In the genomic region with DNA sequence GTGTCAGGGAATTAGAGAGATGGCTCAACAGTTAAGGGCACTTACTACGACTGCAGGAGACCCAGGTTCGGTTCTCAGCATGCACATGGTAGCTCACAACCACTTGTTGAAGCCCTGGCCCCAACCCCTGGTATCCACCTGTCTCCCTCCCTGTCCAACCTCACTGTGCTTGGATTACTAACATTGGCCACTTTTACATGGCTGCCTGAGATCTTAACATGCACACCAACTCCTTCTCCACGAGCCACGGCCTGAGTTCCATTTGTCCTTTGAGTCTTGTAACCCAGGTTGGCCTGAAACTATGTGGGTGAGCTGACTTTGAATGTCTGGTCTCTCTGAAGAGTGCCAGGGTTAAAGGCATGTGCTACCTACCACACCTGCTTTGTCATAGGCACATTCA, we compare ENCODE assay signal across 19 mouse cellular contexts. TPM values are rescaled to one million over a fixed set of nuclear protein-coding genes. Genes with fewer than 3 reads are reported as not detected.
DNase-seq lines count a peak whose midpoint lies in the region; TF ChIP-seq lines count a peak whose summit lies in the region.
"Had no signal": no experiment of that assay in that cellular context is flagged by ENCODE, and none has a peak within 500 bp of the region (broad histone marks: within the 10 kb centered on the region; RNA-seq: fewer than 3 reads in every experiment).

No protein-coding gene starts in this region.

- H3K27me3 ChIP-seq in small intestine, adult 2 months (ENCODE audit: control insufficient read depth, insufficient read depth, low read length), result no peaks in the 10 kb centered on the region
- H3K27me3 ChIP-seq in embryonic facial prominence, embryonic 10.5 days (replicated peaks; ENCODE audit: low read depth, poor library complexity, severe bottlenecking), result no peaks in the 10 kb centered on the region
- H3K27me3 ChIP-seq: forebrain, embryonic 12.5 days; heart, embryonic 12.5 days; hindbrain, embryonic 15.5 days; limb, embryonic 13.5 days; midbrain, embryonic 13.5 days had no signal

- peaks cover 17% of the 10 kb centered on the region for H3K4me1 ChIP-seq in bone marrow, adult 2 months (ENCODE audit: control insufficient read depth, insufficient read depth, low read length)
- peaks cover 27% of the 10 kb centered on the region; the same call in 1 of the 2 replicates for H3K4me1 ChIP-seq in small intestine, adult 2 months (ENCODE audit: control insufficient read depth, insufficient read depth, insufficient read length, low read length)
- peaks cover 44% of the 10 kb centered on the region for H3K4me1 ChIP-seq in embryonic facial prominence, embryonic 10.5 days

- no peaks in the 10 kb centered on the region for H3K9me3 ChIP-seq in embryonic facial prominence, embryonic 10.5 days
- H3K9me3 ChIP-seq: forebrain, embryonic 12.5 days; heart, embryonic 12.5 days; hindbrain, embryonic 15.5 days; limb, embryonic 13.5 days; midbrain, embryonic 13.5 days had no signal

- WGBS in bone marrow, adult 2 months, result 65% methylated on average over 4 of the region's 4 CpGs
- WGBS in small intestine, adult 2 months, result 79% methylated on average over 4 of the region's 4 CpGs
- WGBS in embryonic facial prominence, embryonic 10.5 days, result 91% methylated on average over 4 of the region's 4 CpGs

- H3K36me3 ChIP-seq in small intestine, adult 2 months (ENCODE audit: control insufficient read depth, insufficient read depth, low read length), result no peaks in the 10 kb centered on the region
- H3K36me3 ChIP-seq in embryonic facial prominence, embryonic 10.5 days (replicated peaks), result no peaks in the 10 kb centered on the region
- H3K36me3 ChIP-seq: forebrain, embryonic 12.5 days; heart, embryonic 12.5 days; hindbrain, embryonic 15.5 days; limb, embryonic 13.5 days; midbrain, embryonic 13.5 days had no signal

- no peak for TF ChIP-seq POLR2A in bone marrow, adult 2 months (IDR thresholded peaks at IDR 0.05; ENCODE audit: borderline replicate concordance, control insufficient read depth, low read depth, low read length)
- no peak for TF ChIP-seq POLR2A in small intestine, adult 2 months (IDR thresholded peaks at IDR 0.05; ENCODE audit: low read depth, low read length)

- DNase-seq in layer of hippocampus, adult 2 months (ENCODE audit: low spot score in 2 of 2), result no peak
- DNase-seq in layer of hippocampus, adult 9-11 months, result no peak
- peak; percentile 45 for DNase-seq in induced T-regulatory cell, adult 2 months (ENCODE audit: low read depth)
- DNase-seq in embryonic facial prominence, embryonic 10.5 days (ENCODE audit: low spot score), result no peak
- no peak for DNase-seq in left cerebral cortex, postnatal 14 days (ENCODE audit: low spot score in 2 of 2)
- DNase-seq: cerebellum, adult 11 months; cerebellum, postnatal 14 days; gastrocnemius, postnatal 36 days; kidney, postnatal 25 days; lung, postnatal 36 days; right cerebral cortex, adult 18-20 months; spleen, adult 18-20 months had no signal

- TF ChIP-seq CTCF in layer of hippocampus, adult 2 months (conservative IDR thresholded peaks at IDR 0.05), result no peak
- no peak for TF ChIP-seq CTCF in bone marrow, adult 2 months (IDR thresholded peaks at IDR 0.05; ENCODE audit: control insufficient read depth, insufficient read depth, low read length)
- TF ChIP-seq CTCF in small intestine, adult 2 months (IDR thresholded peaks at IDR 0.05; ENCODE audit: extremely low read depth, insufficient read length, insufficient replicate concordance, low read depth, low read length), result no peak

- intact Hi-C loops in left cerebral cortex, postnatal 14 days (cut with DNase I), result no loop called here

- H3K4me3 ChIP-seq in layer of hippocampus, adult 2 months, result no peak overlapping the region
- H3K4me3 ChIP-seq in bone marrow, adult 2 months (replicated peaks; ENCODE audit: control insufficient read depth, low read depth, low read length), result peak overlapping the region; percentile 59
- 0 out of 2 replicates have a peak overlapping the region, but pooled peaks have one; percentile 2 for H3K4me3 ChIP-seq in small intestine, adult 2 months (ENCODE audit: low read depth, low read length)
- H3K4me3 ChIP-seq in embryonic facial prominence, embryonic 10.5 days, result no peak overlapping the region
- H3K4me3 ChIP-seq: forebrain, embryonic 12.5 days; heart, embryonic 12.5 days; hindbrain, embryonic 15.5 days; limb, embryonic 13.5 days; midbrain, embryonic 13.5 days had no signal

- peak overlapping the region; percentile 86; the same call in 1 of the 2 replicates for H3K27ac ChIP-seq in layer of hippocampus, adult 2 months
- H3K27ac ChIP-seq in bone marrow, adult 2 months (ENCODE audit: control insufficient read depth, insufficient read depth, low read depth, low read length, poor library complexity), result peak overlapping the region; percentile 40; the same call in 1 of the 2 replicates
- H3K27ac ChIP-seq in small intestine, adult 2 months (ENCODE audit: insufficient read depth, low read depth, low read length), result peak overlapping the region; percentile 23; the same call in 1 of the 2 replicates
- no peak overlapping the region for H3K27ac ChIP-seq in embryonic facial prominence, embryonic 10.5 days (replicated peaks)
- H3K27ac ChIP-seq: forebrain, embryonic 12.5 days; hindbrain, embryonic 15.5 days; limb, embryonic 13.5 days; midbrain, embryonic 13.5 days had no signal

RNA-seq across cellular contexts. Expression of gene Ccnd3, which starts 1.8 kb away (rescaled TPM):
- 10 to 100 TPM; 33.9 to 41.8 TPM for total RNA-seq in layer of hippocampus, adult 2 months (2021)
- polyA plus RNA-seq in bone marrow, adult 2 months (2011; ENCODE audit: insufficient read depth, insufficient read length, low replicate concordance, missing spikeins), result 356 and 417 TPM in 2 replicates
- 49.9 and 54.9 TPM in 2 replicates for polyA plus RNA-seq in small intestine, adult 2 months (2012; rRNA removed)
- 325 and 335 TPM in 2 replicates for polyA plus RNA-seq in embryonic facial prominence, embryonic 10.5 days (2016; fragmentation: Nextera tagmentation; extraction: Ambion mirVana)
- 10 to 100 TPM; 30.1 to 30.7 TPM for total RNA-seq in left cerebral cortex, postnatal 14 days (2021)

RNA-seq across cellular contexts. Expression of gene Taf8, which starts 4.6 kb away (rescaled TPM):
- 10 to 100 TPM; 20.5 to 26.2 TPM for total RNA-seq in layer of hippocampus, adult 2 months (2021)
- polyA plus RNA-seq in bone marrow, adult 2 months (2011; ENCODE audit: insufficient read depth, insufficient read length, low replicate concordance, missing spikeins), result 15.6 and 32.2 TPM in 2 replicates
- 6.2 and 13.3 TPM in 2 replicates for polyA plus RNA-seq in small intestine, adult 2 months (2012; rRNA removed)
- 32.0 and 35.3 TPM in 2 replicates for polyA plus RNA-seq in embryonic facial prominence, embryonic 10.5 days (2016; fragmentation: Nextera tagmentation; extraction: Ambion mirVana)
- 10 to 100 TPM; 14.6 to 17.1 TPM for total RNA-seq in left cerebral cortex, postnatal 14 days (2021)

Comparison
In these comparisons a context has a peak if more than half of its experiments do, and no peak if none do; other contexts are left out.
1. H3K4me3 ChIP-seq: peak in bone marrow, adult 2 months (single experiment) and small intestine, adult 2 months (single experiment); none in layer of hippocampus, adult 2 months (single experiment) and embryonic facial prominence, embryonic 10.5 days (single experiment).